In the genomic region with DNA sequence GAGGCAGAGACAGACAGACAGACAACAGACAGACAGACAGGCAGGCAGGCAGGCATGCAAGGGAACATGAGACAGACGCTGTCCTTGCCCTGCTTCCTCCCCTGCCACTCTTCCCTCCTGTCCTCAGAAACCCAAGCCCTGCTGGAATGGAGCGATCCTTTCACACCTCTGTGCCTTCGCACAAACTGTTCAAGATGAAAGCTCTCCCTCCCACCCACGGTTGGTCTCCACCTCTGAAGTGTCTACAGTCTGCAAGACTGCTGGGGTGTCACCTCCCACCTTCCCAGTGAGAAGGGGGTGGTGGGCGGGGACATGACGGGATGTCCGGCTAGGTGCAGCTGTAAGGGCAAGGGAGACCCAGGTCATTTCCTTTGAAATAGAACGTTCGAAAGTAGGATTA, we compare ENCODE assay signal across 18 mouse cellular contexts. TPM values are rescaled to one million over a fixed set of nuclear protein-coding genes. Genes with fewer than 3 reads are reported as not detected.
DNase-seq lines count a peak whose midpoint lies in the region; ATAC-seq and TF ChIP-seq lines count a peak whose summit lies in the region.
"Had no signal": no experiment of that assay in that cellular context is flagged by ENCODE, and none has a peak within 500 bp of the region (broad histone marks: within the 10 kb centered on the region; RNA-seq: fewer than 3 reads in every experiment).

No protein-coding gene starts in this region.

- no peak overlapping the region for H3K9ac ChIP-seq in kidney, embryonic 15.5 days
- H3K9ac ChIP-seq: embryonic facial prominence, embryonic 13.5 days; forebrain, embryonic 13.5 days; heart, embryonic 15.5 days; liver, embryonic 14.5 days had no signal

- H3K36me3 ChIP-seq in kidney, embryonic 15.5 days = no peaks in the 10 kb centered on the region
- H3K36me3 ChIP-seq: embryonic facial prominence, embryonic 13.5 days; G1E; heart, embryonic 15.5 days had no signal

- no peak for ATAC-seq in kidney, embryonic 15.5 days (replicated peaks; ENCODE audit: low FRiP score)
- ATAC-seq: forebrain, embryonic 13.5 days; intestine, postnatal 0 days had no signal

- no peak overlapping the region for H3K4me3 ChIP-seq in gastrocnemius, adult 2 months
- no peak overlapping the region for H3K4me3 ChIP-seq in kidney, embryonic 15.5 days (replicated peaks)
- H3K4me3 ChIP-seq: embryonic facial prominence, embryonic 13.5 days; forebrain, embryonic 13.5 days; heart, embryonic 15.5 days had no signal

- intact Hi-C loops in gastrocnemius, adult 2 months (cut with DNase I) = no loop called here
- intact Hi-C loops in left cerebral cortex, postnatal 36 days (cut with DNase I) = no loop called here

- H3K9me3 ChIP-seq in kidney, embryonic 15.5 days (replicated peaks) = no peaks in the 10 kb centered on the region
- H3K9me3 ChIP-seq: embryonic facial prominence, embryonic 13.5 days; forebrain, embryonic 13.5 days; G1E; heart, embryonic 15.5 days had no signal

- 21% methylated on average over 9 of the region's 9 CpGs for WGBS in kidney, embryonic 15.5 days

- H3K27me3 ChIP-seq in kidney, embryonic 15.5 days = no peaks in the 10 kb centered on the region
- H3K27me3 ChIP-seq: embryonic facial prominence, embryonic 13.5 days; forebrain, embryonic 13.5 days; heart, embryonic 15.5 days had no signal

- DNase-seq in gastrocnemius, adult 2 months = peak; percentile 59
- DNase-seq in gastrocnemius, postnatal 4 days (ENCODE audit: low spot score in 2 of 2) = no peak
- DNase-seq in kidney, adult 11 months = no peak
- DNase-seq in brain, adult 2 months (ENCODE audit: low read depth, low spot score) = peak; percentile 84
- peak; percentile 46 to 73 for DNase-seq in left cerebral cortex, postnatal 36 days (ENCODE audit: low spot score in 2 of 2)
- DNase-seq in adrenal gland, postnatal 10 days = no peak
- no peak for DNase-seq in retina, embryonic 14.5 days (ENCODE audit: low spot score)
- DNase-seq: cerebellum, adult 9-11 months; layer of hippocampus, postnatal 36 days; lung, postnatal 36 days; thymus, postnatal 14 days had no signal

- no peak for TF ChIP-seq CTCF in gastrocnemius, adult 2 months (IDR thresholded peaks at IDR 0.05)

- H3K27ac ChIP-seq in gastrocnemius, adult 2 months = peak overlapping the region; percentile 92
- peak overlapping the region; percentile 52; the same call in 1 of the 2 replicates for H3K27ac ChIP-seq in kidney, embryonic 15.5 days
- H3K27ac ChIP-seq: liver, embryonic 14.5 days had no signal

- no peak overlapping the region for H3K4me2 ChIP-seq in kidney, embryonic 15.5 days
- H3K4me2 ChIP-seq: embryonic facial prominence, embryonic 13.5 days; forebrain, embryonic 13.5 days; heart, embryonic 15.5 days had no signal

- peaks cover 41% of the 10 kb centered on the region for H3K4me1 ChIP-seq in kidney, embryonic 15.5 days

RNA-seq across cellular contexts. Expression of a gene that starts 2.9 kb away (rescaled TPM):
- total RNA-seq in gastrocnemius, adult 2 months (2021) = 10 to 100 TPM; 21.0 to 36.7 TPM
- total RNA-seq in gastrocnemius, postnatal 4 days (2021) = 10 to 100 TPM; 51.2 to 65.1 TPM
- polyA plus RNA-seq in kidney, embryonic 15.5 days (2015; fragmentation: Nextera tagmentation; extraction: Ambion mirVana) = 22.8 TPM in 2 replicates
- 10 to 100 TPM; 61.7 to 63.2 TPM for total RNA-seq in left cerebral cortex, postnatal 36 days (2021)
- total RNA-seq in adrenal gland, postnatal 10 days (2021) = 10 to 100 TPM; 23.3 to 33.0 TPM

RNA-seq across cellular contexts. Expression of a gene that starts 29.1 kb away (rescaled TPM):
- 10 to 100 TPM; 20.9 to 27.0 TPM for total RNA-seq in gastrocnemius, adult 2 months (2021)
- total RNA-seq in gastrocnemius, postnatal 4 days (2021) = 10 to 100 TPM; 78.7 to 79.0 TPM
- 183 and 188 TPM in 2 replicates for polyA plus RNA-seq in kidney, embryonic 15.5 days (2015; fragmentation: Nextera tagmentation; extraction: Ambion mirVana)
- total RNA-seq in left cerebral cortex, postnatal 36 days (2021) = 10 to 100 TPM; 80.1 to 83.0 TPM
- total RNA-seq in adrenal gland, postnatal 10 days (2021) = 10 to 100 TPM; 67.4 to 94.7 TPM

RNA-seq across cellular contexts. Expression of a gene that starts 34.1 kb away (rescaled TPM):
- total RNA-seq in gastrocnemius, adult 2 months (2021) = 100 to 1,000 TPM; 344 to 373 TPM
- 100 to 1,000 TPM; 149 to 154 TPM for total RNA-seq in gastrocnemius, postnatal 4 days (2021)
- 10.9 and 12.5 TPM in 2 replicates for polyA plus RNA-seq in kidney, embryonic 15.5 days (2015; fragmentation: Nextera tagmentation; extraction: Ambion mirVana)
- under 1 TPM; 0.63 to 0.74 TPM for total RNA-seq in left cerebral cortex, postnatal 36 days (2021)
- 10 to 100 TPM; 15.1 to 22.7 TPM for total RNA-seq in adrenal gland, postnatal 10 days (2021)
- polyA plus RNA-seq: G1E had no signal

Comparison
In these comparisons a context has a peak if more than half of its experiments do, and no peak if none do; other contexts are left out.
1. DNase-seq: peak in gastrocnemius, adult 2 months (single experiment), brain, adult 2 months (single experiment) and left cerebral cortex, postnatal 36 days (2 of 2); none in gastrocnemius, postnatal 4 days (0 of 2), kidney, adult 11 months (single experiment), adrenal gland, postnatal 10 days (single experiment) and retina, embryonic 14.5 days (single experiment).
2. RNA of a gene that starts 34.1 kb away (total RNA-seq): 344 to 373 TPM in gastrocnemius, adult 2 months, 149 to 154 TPM in gastrocnemius, postnatal 4 days and 15.1 to 22.7 TPM in adrenal gland, postnatal 10 days; 0.63 to 0.74 TPM in left cerebral cortex, postnatal 36 days; every median in the first group is over 4 times any median in the second.